Mouse (Mus musculus): ENCODE measurements around the gene Zfp991. TPM values are rescaled to one million over a fixed set of nuclear protein-coding genes. Genes with fewer than 3 reads are reported as not detected.
"Not testable (repeated sequence)": the region's sequence is repeated elsewhere in the genome, so short reads cannot be mapped to it uniquely, and the experiment has no call there.

The Zfp991 gene
- polyA plus RNA-seq, 1 experiment, result 2.5 TPM

DNA sequence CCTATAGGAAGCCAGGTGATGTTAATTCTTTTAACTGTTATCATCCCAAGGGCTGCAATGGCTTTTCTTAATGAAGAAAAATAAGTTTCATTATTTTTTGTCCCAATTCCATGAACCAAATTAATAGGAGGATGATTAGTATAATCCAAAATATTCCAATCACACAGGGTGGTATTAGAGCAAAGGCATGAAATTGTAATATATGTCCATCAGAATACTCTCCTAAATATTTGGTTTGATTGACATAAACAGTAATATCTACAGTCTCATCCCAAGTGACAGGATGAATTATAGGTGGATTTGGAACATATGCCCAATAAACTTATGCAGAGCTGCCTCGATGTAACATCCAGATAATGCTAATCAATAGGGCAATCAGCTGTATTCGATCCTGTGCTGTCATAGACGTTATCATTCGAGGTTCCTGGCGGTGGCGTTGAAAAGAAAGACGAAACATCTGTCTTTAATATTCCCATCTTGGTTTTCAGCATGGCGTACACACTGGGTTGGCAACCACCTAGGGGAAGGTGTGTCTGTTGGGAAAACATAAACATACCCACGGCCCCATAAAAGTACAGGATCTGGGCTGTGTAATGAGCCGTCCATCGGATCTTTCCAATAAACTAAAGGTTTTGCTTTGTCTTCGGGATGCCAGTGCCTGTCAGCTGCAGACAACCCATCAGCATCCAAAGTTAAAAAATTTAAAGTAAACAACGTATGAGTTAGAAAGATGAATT is 50.3 kb downstream of the Zfp991 start:
- DNase-seq (ENCODE audit: low read depth), result not testable (repeated sequence)

DNA sequence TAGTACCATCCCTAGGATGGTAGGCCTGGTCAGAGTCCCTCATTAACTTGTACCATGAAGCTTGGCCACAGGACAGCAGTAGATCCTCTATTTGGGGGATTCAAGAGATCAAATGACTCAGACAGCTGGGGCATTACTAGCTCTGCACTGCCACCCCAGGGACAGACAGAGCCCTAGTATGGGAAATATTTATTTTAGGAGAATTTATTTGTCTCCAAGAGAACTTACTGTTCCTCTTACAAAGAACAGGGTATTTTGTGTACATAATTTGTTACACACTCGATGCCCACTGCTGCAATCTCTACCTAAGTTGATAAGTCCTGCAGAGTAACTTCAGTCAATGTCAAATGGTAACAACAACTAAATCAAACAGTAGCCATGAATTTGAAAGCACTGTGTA is 55.0 kb downstream of the Zfp991 start:
- not testable (repeated sequence) for DNase-seq (ENCODE audit: low read depth)

DNA sequence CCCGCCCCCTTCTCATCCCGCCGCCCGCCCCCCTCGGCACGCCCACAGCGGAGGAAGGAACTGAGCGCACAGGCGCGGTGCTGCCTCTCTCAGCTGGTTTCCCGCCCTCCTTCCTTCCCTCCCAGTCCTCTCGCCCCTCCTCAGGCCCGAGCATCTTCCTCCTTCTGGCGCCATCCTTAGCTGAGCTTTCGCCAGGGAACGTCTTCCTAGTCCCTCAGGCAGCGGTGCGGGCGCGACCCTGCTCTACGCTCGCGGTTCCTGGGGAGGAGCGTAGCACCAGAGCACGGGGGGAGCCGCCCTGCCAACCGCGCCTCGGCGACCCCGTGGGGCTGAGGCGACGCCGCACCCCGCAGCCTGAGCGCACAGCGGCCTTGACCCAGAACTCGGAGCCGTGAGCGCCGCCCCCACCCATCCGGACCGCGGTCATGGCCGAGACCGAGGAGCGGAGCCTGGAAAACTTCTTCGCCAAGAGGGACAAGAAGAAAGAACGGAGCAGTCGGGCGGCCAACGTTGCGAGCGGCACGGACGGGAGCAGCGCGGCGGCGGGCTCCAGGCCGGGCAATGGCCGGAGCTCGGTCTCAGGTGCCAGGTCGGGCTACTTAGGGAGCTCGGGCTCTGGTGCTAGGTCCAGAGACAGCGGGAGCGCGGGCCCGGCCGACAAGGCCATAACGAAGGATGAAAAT is 55.6 kb downstream of the Zfp991 start:
- not testable (repeated sequence) for DNase-seq (ENCODE audit: low read depth)

DNA sequence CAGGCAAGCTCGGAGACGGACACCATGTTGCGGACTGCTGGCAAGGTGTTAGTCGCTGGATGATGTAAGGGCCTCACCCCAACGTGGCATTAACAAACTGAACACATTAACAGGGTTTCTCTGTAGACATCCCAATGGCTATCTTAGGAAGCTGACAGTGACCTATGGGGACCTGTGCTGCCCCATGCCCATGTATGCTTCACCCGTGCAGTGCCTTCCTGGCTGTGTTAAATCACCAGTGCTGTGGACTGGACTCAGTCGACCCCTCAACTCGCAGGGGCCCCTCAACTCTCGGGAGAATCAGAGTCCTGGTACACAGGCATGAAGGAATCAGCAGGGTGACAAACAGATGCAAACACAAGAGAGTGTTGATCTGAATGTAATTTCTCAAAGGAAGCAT is 63.3 kb downstream of the Zfp991 start:
- not testable (repeated sequence) for DNase-seq (ENCODE audit: low read depth)

DNA sequence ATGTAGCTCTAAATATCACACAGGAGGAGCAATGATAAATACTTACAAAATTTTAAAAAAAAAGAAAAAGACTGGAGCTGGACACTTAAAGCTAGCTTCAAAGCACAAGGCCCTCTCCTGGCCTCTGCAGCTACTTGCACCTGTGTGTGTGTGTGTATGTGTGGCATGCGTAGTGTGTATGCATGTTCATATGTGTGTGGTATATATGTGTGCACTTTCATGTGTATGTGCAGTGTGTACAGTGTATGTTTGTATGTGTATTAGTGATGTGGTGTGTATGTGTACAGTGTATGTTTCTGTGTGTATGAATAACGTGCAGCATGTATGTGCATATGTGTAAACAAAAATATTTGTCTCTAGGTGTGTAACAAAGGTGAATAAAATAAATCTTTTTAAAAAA is 65.4 kb downstream of the Zfp991 start:
- not testable (repeated sequence) for DNase-seq (ENCODE audit: low read depth)

DNA sequence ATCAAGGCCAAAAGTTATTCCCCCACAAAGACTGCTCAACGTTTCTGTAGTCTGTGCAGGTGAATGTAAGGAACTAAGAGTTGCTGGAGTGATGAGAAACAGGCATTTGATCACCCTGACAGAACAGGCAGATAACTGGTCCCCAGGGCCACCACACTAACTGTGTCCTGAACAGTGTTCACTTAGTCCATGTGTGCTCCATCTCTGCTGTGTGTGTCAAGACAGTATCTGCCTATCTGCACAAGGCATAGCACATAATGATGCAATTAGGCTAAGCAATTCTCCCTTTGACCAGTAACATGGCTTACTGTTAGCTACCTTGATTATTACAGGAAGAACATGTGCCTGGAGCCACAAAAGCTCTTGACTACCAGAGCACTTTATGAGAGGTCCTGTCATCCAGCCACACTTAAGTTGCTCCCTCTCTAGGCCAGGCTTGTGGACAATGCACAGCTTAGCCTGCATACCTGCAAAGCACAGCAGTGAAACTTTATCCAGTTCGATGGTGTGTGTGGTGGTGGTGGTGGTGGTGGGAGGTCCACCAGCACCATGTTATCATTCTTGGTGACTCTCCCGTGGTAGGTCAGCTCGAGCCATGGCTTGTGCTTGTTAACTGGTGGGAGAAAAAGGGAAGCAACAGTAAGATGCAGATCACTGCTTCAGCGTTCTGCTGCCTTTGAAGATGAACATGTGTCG is 67.4 kb downstream of the Zfp991 start:
- not testable (repeated sequence) for DNase-seq (ENCODE audit: low read depth)

DNA sequence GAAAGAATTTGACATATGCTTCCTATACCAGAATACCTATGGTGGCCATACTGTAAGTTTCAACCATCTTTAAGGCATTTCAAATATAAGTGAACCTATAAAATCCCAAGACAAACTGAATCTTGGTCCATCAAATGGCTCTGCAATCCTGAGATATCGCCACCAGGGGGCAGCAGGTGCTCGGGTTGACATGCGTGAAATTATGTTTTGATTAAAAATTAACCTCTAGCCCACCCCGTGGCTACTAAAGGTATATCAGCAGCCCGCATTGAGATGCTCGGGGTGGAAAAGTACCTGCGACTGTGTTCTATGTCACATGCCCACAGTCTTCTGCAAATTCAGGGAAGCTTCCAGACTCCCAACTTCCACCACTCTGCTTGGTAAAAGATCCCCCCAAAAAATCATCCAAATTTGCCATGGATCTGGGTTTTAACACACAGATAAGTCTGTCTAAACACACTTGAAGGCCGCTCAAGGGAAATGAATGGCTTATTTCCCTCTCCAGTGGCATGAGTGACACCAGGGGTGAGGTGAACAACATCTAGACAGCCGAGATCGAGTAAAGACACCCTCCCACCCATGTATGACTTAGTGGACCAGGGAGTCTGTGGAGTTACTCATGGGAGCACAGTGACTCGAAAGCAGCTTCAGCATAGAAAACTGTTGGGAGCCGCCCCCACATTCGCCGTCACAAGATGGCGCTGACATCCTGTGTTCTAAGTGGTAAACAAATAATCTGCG is 70.3 kb downstream of the Zfp991 start:
- not testable (repeated sequence) for DNase-seq (ENCODE audit: low read depth)

DNA sequence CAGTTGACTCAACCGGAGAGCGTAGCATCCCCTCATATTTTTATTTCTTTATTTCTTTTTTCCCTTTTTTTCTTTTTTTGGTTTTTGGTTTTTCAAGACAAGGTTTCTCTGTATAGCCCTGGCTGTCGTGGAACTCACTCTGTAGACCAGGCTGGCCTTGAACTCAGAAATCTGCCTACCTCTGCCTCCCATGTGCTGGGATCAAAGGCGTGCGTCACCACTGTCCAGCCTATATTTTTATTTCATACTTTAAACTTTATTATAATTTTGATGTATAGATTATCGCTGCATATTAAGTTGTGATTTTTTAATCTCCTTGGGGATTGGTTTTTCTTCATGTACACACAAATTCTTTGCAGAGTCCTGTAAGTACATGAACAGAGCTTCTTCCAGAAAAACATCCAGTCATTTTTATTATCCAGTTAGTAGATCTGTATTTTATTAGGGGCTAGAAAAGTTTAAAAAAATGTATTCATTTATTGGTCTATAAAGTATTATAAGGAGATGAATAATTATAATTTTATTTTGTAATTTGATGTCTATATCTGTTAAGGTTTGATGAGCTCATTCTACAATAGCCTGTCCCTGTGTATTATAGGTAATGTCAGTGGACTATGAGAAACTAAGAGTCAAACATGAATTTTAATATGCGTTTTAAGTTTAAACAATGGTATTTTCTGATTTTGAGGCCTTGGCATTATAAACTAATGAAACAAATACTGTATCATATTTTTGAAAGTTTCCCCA is 80.5 kb downstream of the Zfp991 start:
- not testable (repeated sequence) for DNase-seq (ENCODE audit: low read depth)

DNA sequence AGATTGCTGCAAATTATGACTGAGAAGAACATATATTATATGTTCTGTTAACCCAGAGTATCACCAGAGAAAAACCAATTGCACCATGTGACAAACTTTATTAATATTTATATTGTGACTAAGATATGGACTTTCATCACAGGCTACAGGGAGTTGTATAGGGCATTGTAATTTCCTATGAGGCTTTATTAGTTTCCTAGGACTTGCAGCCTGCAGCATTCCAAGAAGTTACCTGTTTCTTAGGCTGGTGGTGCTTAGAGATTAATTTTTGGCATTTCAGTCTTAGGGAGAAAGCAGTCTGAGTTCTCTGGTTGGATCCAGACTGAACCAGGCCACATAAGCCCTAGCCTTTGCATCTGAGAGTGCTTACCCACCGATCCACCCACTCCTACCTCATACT is 82.4 kb downstream of the Zfp991 start:
- DNase-seq (ENCODE audit: low read depth), result not testable (repeated sequence)

DNA sequence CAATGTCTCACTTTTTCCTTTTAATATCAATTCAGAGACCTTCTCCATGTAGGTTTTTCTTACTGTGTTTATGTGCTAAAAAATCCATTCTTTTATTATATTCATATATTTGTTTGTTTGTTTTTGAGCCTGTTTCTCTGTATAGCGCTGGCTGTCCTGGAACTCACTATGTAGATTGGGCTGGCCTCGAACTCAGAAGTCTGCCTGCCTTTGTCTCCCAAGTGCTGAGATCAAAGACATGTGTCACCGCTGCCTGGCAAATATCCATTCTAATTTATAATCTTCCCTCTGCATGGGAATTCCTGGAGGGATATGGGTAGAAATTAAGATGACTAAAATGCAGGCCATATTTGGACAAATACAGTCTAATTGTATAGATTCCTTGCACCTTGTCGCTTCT is 85.8 kb downstream of the Zfp991 start:
- not testable (repeated sequence) for DNase-seq (ENCODE audit: low read depth)

DNA sequence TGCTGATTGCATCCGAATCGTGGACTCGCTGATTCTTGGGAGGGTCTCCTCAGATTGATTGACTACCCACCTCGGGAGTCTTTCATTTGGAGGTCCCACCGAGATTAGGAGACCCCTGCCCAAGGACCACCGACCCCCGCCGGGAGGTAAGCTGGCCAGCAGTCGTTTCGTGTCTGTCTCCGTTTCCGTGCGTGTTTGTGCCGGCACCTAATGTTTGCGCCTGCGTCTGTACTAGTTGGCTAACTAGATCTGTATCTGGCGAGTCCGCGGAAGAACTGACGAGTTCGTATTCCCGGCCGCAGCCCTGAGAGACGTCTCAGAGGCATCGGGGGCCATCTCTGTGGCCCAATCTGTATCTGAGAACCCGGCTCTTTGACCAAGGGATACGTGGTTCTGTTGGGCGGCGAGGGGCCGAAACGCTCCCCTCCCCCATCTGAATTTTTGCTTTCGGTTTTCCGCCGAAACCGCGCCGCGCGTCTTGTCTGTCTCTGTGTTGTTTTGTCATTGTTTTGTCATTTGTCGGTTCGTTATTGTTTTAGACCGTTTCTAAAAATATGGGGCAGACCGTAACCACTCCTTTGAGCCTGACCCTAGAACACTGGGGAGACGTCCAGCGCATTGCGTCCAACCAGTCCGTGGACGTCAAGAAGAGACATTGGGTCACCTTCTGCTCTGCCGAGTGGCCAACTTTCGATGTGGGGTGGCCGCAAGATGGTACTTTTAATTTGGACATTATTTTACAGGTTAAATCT is 87.7 kb downstream of the Zfp991 start:
- DNase-seq (ENCODE audit: low read depth), result not testable (repeated sequence)

DNA sequence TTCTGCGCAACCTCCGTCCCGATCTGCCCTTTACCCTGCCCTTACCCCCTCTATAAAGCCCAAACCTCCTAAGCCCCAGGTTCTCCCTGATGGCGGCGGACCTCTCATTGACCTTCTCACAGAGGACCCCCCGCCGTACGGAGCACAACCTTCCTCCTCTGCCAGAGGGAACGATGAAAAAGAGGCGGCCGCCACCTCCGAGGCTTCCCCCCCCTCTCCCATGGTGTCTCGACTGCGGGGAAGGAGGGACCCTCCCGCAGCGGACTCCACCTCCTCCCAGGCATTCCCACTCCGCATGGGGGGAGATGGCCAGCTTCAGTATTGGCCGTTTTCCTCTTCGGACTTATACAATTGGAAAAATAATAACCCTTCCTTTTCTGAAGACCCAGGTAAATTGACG is 88.4 kb downstream of the Zfp991 start:
- DNase-seq (ENCODE audit: low read depth), result not testable (repeated sequence)

DNA sequence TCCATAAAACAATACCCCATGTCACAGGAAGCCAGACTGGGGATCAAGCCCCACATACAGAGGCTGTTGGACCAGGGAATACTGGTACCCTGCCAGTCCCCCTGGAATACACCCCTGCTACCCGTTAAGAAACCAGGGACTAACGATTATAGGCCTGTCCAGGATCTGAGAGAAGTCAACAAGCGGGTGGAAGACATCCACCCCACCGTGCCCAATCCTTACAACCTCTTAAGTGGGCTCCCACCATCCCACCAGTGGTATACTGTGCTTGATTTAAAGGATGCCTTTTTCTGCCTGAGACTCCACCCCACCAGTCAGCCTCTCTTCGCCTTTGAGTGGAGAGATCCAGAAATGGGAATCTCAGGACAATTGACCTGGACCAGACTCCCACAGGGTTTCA is 90.2 kb downstream of the Zfp991 start:
- not testable (repeated sequence) for DNase-seq (ENCODE audit: low read depth)

DNA sequence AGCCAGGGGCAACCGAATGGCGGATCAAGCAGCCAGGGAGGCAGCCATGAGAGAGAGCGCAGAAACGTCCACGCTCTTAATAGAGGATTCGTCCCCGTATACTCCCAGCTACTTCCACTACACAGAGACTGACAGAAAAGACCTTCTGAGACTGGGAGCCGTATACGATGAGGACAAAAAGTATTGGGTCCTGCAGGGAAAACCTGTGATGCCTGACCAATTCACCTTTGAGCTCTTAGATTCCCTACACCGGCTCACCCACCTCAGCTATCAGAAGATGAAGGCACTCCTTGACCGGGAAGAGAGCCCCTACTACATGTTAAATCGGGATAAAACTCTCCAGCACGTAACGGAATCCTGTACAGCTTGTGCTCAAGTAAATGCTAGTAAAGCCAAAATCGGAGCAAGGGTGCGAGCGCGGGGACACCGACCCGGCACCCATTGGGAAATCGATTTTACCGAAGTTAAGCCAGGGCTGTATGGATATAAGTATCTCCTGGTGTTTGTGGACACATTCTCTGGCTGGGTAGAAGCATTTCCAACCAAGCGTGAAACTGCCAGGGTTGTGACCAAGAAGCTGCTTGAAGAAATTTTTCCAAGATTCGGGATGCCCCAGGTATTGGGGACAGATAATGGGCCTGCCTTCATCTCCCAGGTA is 92.1 kb downstream of the Zfp991 start:
- not testable (repeated sequence) for DNase-seq (ENCODE audit: low read depth)

DNA sequence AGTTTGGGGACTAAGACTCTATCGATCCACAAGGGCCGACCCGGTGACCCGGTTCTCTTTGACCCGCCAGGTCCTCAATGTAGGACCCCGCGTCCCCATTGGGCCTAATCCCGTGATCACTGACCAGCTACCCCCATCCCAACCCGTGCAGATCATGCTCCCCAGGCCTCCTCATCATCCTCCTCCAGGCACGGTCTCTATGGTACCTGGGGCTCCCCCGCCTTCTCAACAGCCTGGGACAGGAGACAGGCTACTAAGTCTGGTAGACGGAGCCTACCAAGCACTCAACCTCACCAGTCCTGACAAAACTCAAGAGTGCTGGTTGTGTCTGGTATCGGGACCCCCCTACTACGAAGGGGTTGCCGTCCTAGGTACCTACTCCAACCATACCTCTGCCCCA is 93.8 kb downstream of the Zfp991 start:
- not testable (repeated sequence) for DNase-seq (ENCODE audit: low read depth)

DNA sequence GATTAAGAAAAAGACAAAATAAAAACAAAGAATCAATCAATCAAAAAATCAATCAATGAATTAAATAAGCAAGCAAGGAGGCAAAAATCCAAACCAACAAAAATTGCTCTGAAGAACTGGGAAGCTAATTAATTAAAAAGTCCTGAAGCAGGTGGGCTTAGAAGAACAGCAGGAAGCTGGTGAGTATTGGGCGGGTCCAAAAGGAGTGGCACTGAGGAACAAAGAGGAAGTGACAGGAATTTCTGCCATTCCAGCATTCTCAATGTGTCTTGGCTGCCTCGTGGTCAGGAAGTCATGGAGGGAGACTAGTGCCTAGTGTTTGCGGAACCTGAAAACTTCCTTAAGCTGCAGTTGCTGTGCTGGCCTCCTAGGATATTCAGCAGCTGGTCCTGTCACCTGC is 98.2 kb downstream of the Zfp991 start:
- DNase-seq (ENCODE audit: low read depth), result not testable (repeated sequence)

Measured in brain, embryonic 14.5 days (tissue).